Mouse (Mus musculus) myocyte (in vitro differentiated cells): ENCODE measurements around the gene Kcnk18.

ENCODE experiments used
- CEBPB ChIP-seq: IDR thresholded peaks from 2 replicates; pipeline ENCODE4 v1.6.1; 2011; ENCODE audit warnings: mild to moderate bottlenecking, moderate library complexity; ENCODE audit not compliant: poor library complexity, insufficient read depth, severe bottlenecking
- MAX ChIP-seq: IDR thresholded peaks from one replicate; pipeline ENCODE4 v1.6.1; 2011; ENCODE audit warnings: low read depth, mild to moderate bottlenecking, control low read depth
- MYOD1 ChIP-seq, 3 experiments: IDR thresholded peaks; one replicate each; pipeline ENCODE4 v1.6.1; 2011; ENCODE audit warnings: control low read depth in 2 of 3, low read depth in 2 of 3, mild to moderate bottlenecking in 2 of 3, moderate library complexity in 1 of 3; ENCODE audit not compliant: insufficient read length in 2 of 3, control insufficient read depth in 1 of 3
- POLR2A ChIP-seq: IDR thresholded peaks from one replicate; pipeline ENCODE4 v1.6.1; 2011; ENCODE audit warnings: low read depth, mild to moderate bottlenecking, control low read depth, moderate library complexity; ENCODE audit not compliant: insufficient read length
- POLR2AphosphoS2 ChIP-seq: IDR thresholded peaks from one replicate; pipeline ENCODE4 v1.6.1; 2011; ENCODE audit warnings: low read depth, control low read depth; ENCODE audit not compliant: insufficient read length

GRCm38 (mm10) chr19:59236046-59236445 lies 17.0 kb downstream of the Kcnk18 start:
- TF ChIP-seq MAX: no peak
- TF ChIP-seq POLR2A: no peak
- TF ChIP-seq POLR2AphosphoS2: no peak
- TF ChIP-seq CEBPB: no peak
- no peak for TF ChIP-seq MYOD1 (IDR thresholded peaks at IDR 0.05; ENCODE audit: control insufficient read depth in 1 of 3, insufficient read length in 2 of 3, low read depth in 2 of 3)
